Comparison of ENCODE assay signal across 14 mouse cellular contexts in genomic region chr10:80120146-80120545, GRCm38 (mm10). TPM values are rescaled to one million over a fixed set of nuclear protein-coding genes. Genes with fewer than 3 reads are reported as not detected.
DNase-seq lines count a peak whose midpoint lies in the region; ATAC-seq and TF ChIP-seq lines count a peak whose summit lies in the region.
"Had no signal": no experiment of that assay in that cellular context is flagged by ENCODE, and none has a peak within 500 bp of the region (broad histone marks: within the 10 kb centered on the region; RNA-seq: fewer than 3 reads in every experiment).

No protein-coding gene starts in this region.

- no peak for TF ChIP-seq POLR2A in kidney, adult 2 months (IDR thresholded peaks at IDR 0.05; ENCODE audit: low read depth, low read length)

- DNase-seq in right cerebral cortex, adult 18-20 months = no peak
- no peak for DNase-seq in kidney, adult 2 months
- DNase-seq: heart, postnatal 14 days; kidney, adult 9 months; lung, postnatal 36 days; right cerebral cortex, postnatal 14 days; thymus, postnatal 36 days had no signal

- H3K9ac ChIP-seq in hindbrain, embryonic 13.5 days = peak overlapping the region; percentile 31; the same call in 1 of the 2 replicates
- H3K9ac ChIP-seq in hindbrain, embryonic 16.5 days (ENCODE audit: low read depth, low read length) = no peak overlapping the region
- H3K9ac ChIP-seq in limb, embryonic 13.5 days = peak overlapping the region; percentile 43; the same call in 1 of the 2 replicates
- H3K9ac ChIP-seq: neural tube, embryonic 12.5 days had no signal

- no peaks in the 10 kb centered on the region for H3K27me3 ChIP-seq in erythroblast, embryonic 14.5 days (ENCODE audit: control insufficient read depth)
- no peaks in the 10 kb centered on the region for H3K27me3 ChIP-seq in hindbrain, embryonic 13.5 days
- H3K27me3 ChIP-seq in hindbrain, embryonic 16.5 days (replicated peaks; ENCODE audit: control insufficient read depth, insufficient read depth, low read length) = no peaks in the 10 kb centered on the region
- H3K27me3 ChIP-seq in E14TG2a.4 (ENCODE audit: insufficient read depth, low read length) = no peaks in the 10 kb centered on the region
- no peaks in the 10 kb centered on the region for H3K27me3 ChIP-seq in limb, embryonic 13.5 days
- no peaks in the 10 kb centered on the region for H3K27me3 ChIP-seq in kidney, adult 2 months (replicated peaks; ENCODE audit: control insufficient read depth, insufficient read depth, low read length)
- H3K27me3 ChIP-seq: neural tube, embryonic 12.5 days had no signal

- ATAC-seq in erythroblast, adult 5-6 weeks (replicated peaks; ENCODE audit: low FRiP score, poor library complexity, severe bottlenecking) = no peak
- no peak for ATAC-seq in hindbrain, embryonic 13.5 days (ENCODE audit: low FRiP score)
- no peak for ATAC-seq in hindbrain, embryonic 16.5 days
- ATAC-seq in limb, embryonic 13.5 days (ENCODE audit: low FRiP score, low read depth) = no peak

- H3K4me3 ChIP-seq in erythroblast, embryonic 14.5 days (replicated peaks) = peak overlapping the region; percentile 45
- H3K4me3 ChIP-seq in hindbrain, embryonic 13.5 days = no peak overlapping the region
- H3K4me3 ChIP-seq in hindbrain, embryonic 16.5 days (ENCODE audit: low read length) = no peak overlapping the region
- 0 out of 2 replicates have a peak overlapping the region, but pooled peaks have one; percentile 13 for H3K4me3 ChIP-seq in E14TG2a.4 (replicated peaks; ENCODE audit: low read length)
- H3K4me3 ChIP-seq in limb, embryonic 13.5 days = no peak overlapping the region
- H3K4me3 ChIP-seq in kidney, adult 2 months (ENCODE audit: insufficient read depth, low read depth, low read length) = no peak overlapping the region
- H3K4me3 ChIP-seq: neural tube, embryonic 12.5 days had no signal

- no peak overlapping the region for H3K4me2 ChIP-seq in hindbrain, embryonic 13.5 days
- H3K4me2 ChIP-seq in hindbrain, embryonic 16.5 days (ENCODE audit: low read length) = no peak overlapping the region
- no peak overlapping the region for H3K4me2 ChIP-seq in limb, embryonic 13.5 days (replicated peaks)

- no peak overlapping the region for H3K27ac ChIP-seq in hindbrain, embryonic 13.5 days
- H3K27ac ChIP-seq in hindbrain, embryonic 16.5 days (ENCODE audit: low read depth, low read length) = no peak overlapping the region
- H3K27ac ChIP-seq in limb, embryonic 13.5 days = no peak overlapping the region
- no peak overlapping the region for H3K27ac ChIP-seq in kidney, adult 2 months (ENCODE audit: insufficient read depth, low read depth, low read length)
- H3K27ac ChIP-seq: neural tube, embryonic 12.5 days had no signal

- H3K9me3 ChIP-seq in erythroblast, embryonic 14.5 days (ENCODE audit: control insufficient read depth, low read length) = peaks cover 9% of the 10 kb centered on the region
- no peaks in the 10 kb centered on the region for H3K9me3 ChIP-seq in hindbrain, embryonic 13.5 days
- H3K9me3 ChIP-seq in hindbrain, embryonic 16.5 days (ENCODE audit: control insufficient read depth, low read length) = no peaks in the 10 kb centered on the region
- no peaks in the 10 kb centered on the region for H3K9me3 ChIP-seq in E14TG2a.4 (ENCODE audit: low read length)
- H3K9me3 ChIP-seq in limb, embryonic 13.5 days = no peaks in the 10 kb centered on the region; the same call in 1 of the 2 replicates
- H3K9me3 ChIP-seq: neural tube, embryonic 12.5 days had no signal

- no peak for TF ChIP-seq CTCF in E14TG2a.4 (conservative IDR thresholded peaks at IDR 0.05; ENCODE audit: low read length)
- no peak for TF ChIP-seq CTCF in kidney, adult 2 months (conservative IDR thresholded peaks at IDR 0.05; ENCODE audit: insufficient read depth, insufficient read length, low read depth, low read length)

- H3K36me3 ChIP-seq in erythroblast, embryonic 14.5 days (ENCODE audit: control insufficient read depth) = peaks cover 87% of the 10 kb centered on the region
- H3K36me3 ChIP-seq in hindbrain, embryonic 13.5 days = peaks cover 50% of the 10 kb centered on the region
- H3K36me3 ChIP-seq in hindbrain, embryonic 16.5 days (ENCODE audit: control insufficient read depth, insufficient read depth, low read length) = no peaks in the 10 kb centered on the region
- peaks cover 86% of the 10 kb centered on the region for H3K36me3 ChIP-seq in E14TG2a.4 (ENCODE audit: insufficient read depth, low read length)
- H3K36me3 ChIP-seq in limb, embryonic 13.5 days = peaks cover 67% of the 10 kb centered on the region
- no peaks in the 10 kb centered on the region for H3K36me3 ChIP-seq in kidney, adult 2 months (ENCODE audit: control insufficient read depth, insufficient read depth, low read length)

- H3K4me1 ChIP-seq in erythroblast, embryonic 14.5 days (ENCODE audit: control insufficient read depth) = peaks cover 78% of the 10 kb centered on the region
- H3K4me1 ChIP-seq in hindbrain, embryonic 13.5 days (replicated peaks) = peaks cover 51% of the 10 kb centered on the region
- H3K4me1 ChIP-seq in hindbrain, embryonic 16.5 days (ENCODE audit: control insufficient read depth, insufficient read depth, low read depth, low read length) = peaks cover 31% of the 10 kb centered on the region
- peaks cover 82% of the 10 kb centered on the region for H3K4me1 ChIP-seq in E14TG2a.4 (replicated peaks; ENCODE audit: low read depth, low read length)
- peaks cover 33% of the 10 kb centered on the region for H3K4me1 ChIP-seq in limb, embryonic 13.5 days
- H3K4me1 ChIP-seq in kidney, adult 2 months (ENCODE audit: control insufficient read depth, insufficient read depth, low read length) = peaks cover 9% of the 10 kb centered on the region; the same call in 1 of the 2 replicates

- 79% methylated on average over 2 of the region's 2 CpGs for WGBS in hindbrain, embryonic 13.5 days
- 71% methylated on average over 2 of the region's 2 CpGs for WGBS in hindbrain, embryonic 16.5 days
- 83% methylated on average over 2 of the region's 2 CpGs for WGBS in limb, embryonic 13.5 days
- WGBS in kidney, adult 2 months = 46% methylated on average over 2 of the region's 2 CpGs

RNA-seq across cellular contexts. Expression of gene Stk11, which starts 4.5 kb away (rescaled TPM):
- 69.2 and 71.6 TPM in 2 replicates for polyA plus RNA-seq in erythroblast, embryonic 14.5 days (2012)
- total RNA-seq in erythroblast, adult 5-6 weeks (2015; ENCODE audit: low replicate concordance) = 47.7 and 60.0 TPM in 2 replicates
- total RNA-seq in erythroblast, adult 5-6 weeks (2017; ENCODE audit: low replicate concordance) = 152 and 195 TPM in 2 replicates
- 16.3 and 18.2 TPM in 2 replicates for polyA plus RNA-seq in hindbrain, embryonic 13.5 days (2015; fragmentation: Nextera tagmentation; extraction: Ambion mirVana)
- 17.7 and 18.3 TPM in 2 replicates for polyA plus RNA-seq in hindbrain, embryonic 16.5 days (2015; fragmentation: Nextera tagmentation; extraction: Ambion mirVana)
- polyA plus RNA-seq in limb, embryonic 13.5 days (2015; fragmentation: Nextera tagmentation; extraction: Ambion mirVana) = 17.1 and 17.4 TPM in 2 replicates
- polyA plus RNA-seq in kidney, adult 2 months (2012; rRNA removed) = 114 and 117 TPM in 2 replicates

RNA-seq across cellular contexts. Expression of gene Sbno2, which starts 14.8 kb away (rescaled TPM):
- 3.4 and 3.9 TPM in 2 replicates for polyA plus RNA-seq in erythroblast, embryonic 14.5 days (2012)
- total RNA-seq in erythroblast, adult 5-6 weeks (2015; ENCODE audit: low replicate concordance) = 9.2 and 12.5 TPM in 2 replicates
- total RNA-seq in erythroblast, adult 5-6 weeks (2017; ENCODE audit: low replicate concordance) = 17.1 and 20.9 TPM in 2 replicates
- polyA plus RNA-seq in hindbrain, embryonic 13.5 days (2015; fragmentation: Nextera tagmentation; extraction: Ambion mirVana) = 13.6 and 14.4 TPM in 2 replicates
- 10.3 and 13.0 TPM in 2 replicates for polyA plus RNA-seq in hindbrain, embryonic 16.5 days (2015; fragmentation: Nextera tagmentation; extraction: Ambion mirVana)
- 13.5 and 15.2 TPM in 2 replicates for polyA plus RNA-seq in limb, embryonic 13.5 days (2015; fragmentation: Nextera tagmentation; extraction: Ambion mirVana)
- polyA plus RNA-seq in kidney, adult 2 months (2012; rRNA removed) = 27.7 and 30.8 TPM in 2 replicates

RNA-seq across cellular contexts. Expression of gene Atp5d, which starts 18.3 kb away (rescaled TPM):
- polyA plus RNA-seq in erythroblast, embryonic 14.5 days (2012) = 139 and 144 TPM in 2 replicates
- 43.3 and 48.8 TPM in 2 replicates for total RNA-seq in erythroblast, adult 5-6 weeks (2015; ENCODE audit: low replicate concordance)
- 12.1 and 17.3 TPM in 2 replicates for total RNA-seq in erythroblast, adult 5-6 weeks (2017; ENCODE audit: low replicate concordance)
- 434 and 449 TPM in 2 replicates for polyA plus RNA-seq in hindbrain, embryonic 13.5 days (2015; fragmentation: Nextera tagmentation; extraction: Ambion mirVana)
- 554 and 581 TPM in 2 replicates for polyA plus RNA-seq in hindbrain, embryonic 16.5 days (2015; fragmentation: Nextera tagmentation; extraction: Ambion mirVana)
- polyA plus RNA-seq in limb, embryonic 13.5 days (2015; fragmentation: Nextera tagmentation; extraction: Ambion mirVana) = 456 and 475 TPM in 2 replicates
- polyA plus RNA-seq in kidney, adult 2 months (2012; rRNA removed) = 1,948 and 2,036 TPM in 2 replicates

RNA-seq across cellular contexts. Expression of gene Cbarp, which starts 20.5 kb away (rescaled TPM):
- polyA plus RNA-seq in erythroblast, embryonic 14.5 days (2012) = 0.15 and 0.52 TPM in 2 replicates
- total RNA-seq in erythroblast, adult 5-6 weeks (2015; ENCODE audit: low replicate concordance) = not detected in 2 replicates
- not detected in 2 replicates for total RNA-seq in erythroblast, adult 5-6 weeks (2017; ENCODE audit: low replicate concordance)
- polyA plus RNA-seq in hindbrain, embryonic 13.5 days (2015; fragmentation: Nextera tagmentation; extraction: Ambion mirVana) = 57.4 and 59.2 TPM in 2 replicates
- polyA plus RNA-seq in hindbrain, embryonic 16.5 days (2015; fragmentation: Nextera tagmentation; extraction: Ambion mirVana) = 98.8 and 130 TPM in 2 replicates
- 7.4 and 8.1 TPM in 2 replicates for polyA plus RNA-seq in limb, embryonic 13.5 days (2015; fragmentation: Nextera tagmentation; extraction: Ambion mirVana)
- 8.1 and 8.7 TPM in 2 replicates for polyA plus RNA-seq in kidney, adult 2 months (2012; rRNA removed)

RNA-seq across cellular contexts. Expression of gene Midn, which starts 27.9 kb away (rescaled TPM):
- polyA plus RNA-seq in erythroblast, embryonic 14.5 days (2012) = 7.0 and 9.3 TPM in 2 replicates
- total RNA-seq in erythroblast, adult 5-6 weeks (2015; ENCODE audit: low replicate concordance) = 5.0 and 7.7 TPM in 2 replicates
- total RNA-seq in erythroblast, adult 5-6 weeks (2017; ENCODE audit: low replicate concordance) = 3.9 and 7.4 TPM in 2 replicates
- 32.4 and 34.7 TPM in 2 replicates for polyA plus RNA-seq in hindbrain, embryonic 13.5 days (2015; fragmentation: Nextera tagmentation; extraction: Ambion mirVana)
- polyA plus RNA-seq in hindbrain, embryonic 16.5 days (2015; fragmentation: Nextera tagmentation; extraction: Ambion mirVana) = 16.0 and 16.1 TPM in 2 replicates
- polyA plus RNA-seq in limb, embryonic 13.5 days (2015; fragmentation: Nextera tagmentation; extraction: Ambion mirVana) = 22.9 and 23.2 TPM in 2 replicates
- polyA plus RNA-seq in kidney, adult 2 months (2012; rRNA removed) = 65.6 and 67.0 TPM in 2 replicates

Comparison
In these comparisons a context has a peak if more than half of its experiments do, and no peak if none do; other contexts are left out.
1. H3K4me3 ChIP-seq: peak in erythroblast, embryonic 14.5 days (single experiment) and E14TG2a.4 (single experiment); none in hindbrain, embryonic 13.5 days (single experiment), hindbrain, embryonic 16.5 days (single experiment), limb, embryonic 13.5 days (single experiment) and kidney, adult 2 months (single experiment).